ENCODE assay signal across 8 mouse cellular contexts in the genomic region with DNA sequence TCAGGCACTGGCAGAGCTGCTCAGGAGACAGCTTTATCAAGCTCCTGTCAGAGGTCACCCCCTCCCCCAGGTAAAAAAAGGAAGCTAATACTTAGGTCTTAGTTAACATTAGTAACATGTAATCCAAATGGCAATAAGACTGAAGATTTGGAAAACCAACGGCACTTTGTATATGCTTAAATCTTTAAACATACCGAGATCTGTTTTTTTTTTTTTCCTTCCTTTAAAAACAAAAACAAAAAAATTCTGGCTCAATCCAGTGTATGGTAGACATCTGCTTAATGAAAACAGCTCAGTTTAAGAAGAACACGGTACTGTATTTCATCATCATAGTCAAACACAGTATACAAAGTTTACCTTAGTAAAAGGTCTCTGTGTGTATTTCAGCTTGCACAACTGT. TPM values are rescaled to one million over a fixed set of nuclear protein-coding genes. Genes with fewer than 3 reads are reported as not detected.
DNase-seq lines count a peak whose midpoint lies in the region; ATAC-seq lines count a peak whose summit lies in the region.

TSS of gene Cacnb2 (plus strand) at position 301 of the 400 bp plus-strand sequence.

- no peaks in the 10 kb centered on the region for H3K4me1 ChIP-seq in neural tube, embryonic 11.5 days (ENCODE audit: control insufficient read depth, insufficient read depth, low read length)
- peaks cover 27% of the 10 kb centered on the region for H3K4me1 ChIP-seq in forebrain, embryonic 12.5 days
- peaks cover 6% of the 10 kb centered on the region; the same call in 1 of the 2 replicates for H3K4me1 ChIP-seq in intestine, embryonic 15.5 days (replicated peaks)
- peaks cover 6% of the 10 kb centered on the region for H3K4me1 ChIP-seq in midbrain, embryonic 14.5 days (ENCODE audit: control insufficient read depth, insufficient read depth, low read length)

- no peak for ATAC-seq in neural tube, embryonic 11.5 days (ENCODE audit: insufficient read depth, low FRiP score, low TSS enrichment)
- ATAC-seq in forebrain, embryonic 12.5 days (ENCODE audit: low FRiP score): no peak
- ATAC-seq in intestine, embryonic 15.5 days: no peak
- no peak for ATAC-seq in midbrain, embryonic 14.5 days (ENCODE audit: low FRiP score, low TSS enrichment)

- peak within 1 kb of the TSS; percentile 63 for H3K9ac ChIP-seq in neural tube, embryonic 11.5 days (ENCODE audit: low read length)
- peak within 1 kb of the TSS; percentile 76 for H3K9ac ChIP-seq in forebrain, embryonic 12.5 days
- H3K9ac ChIP-seq in intestine, embryonic 15.5 days: peak within 1 kb of the TSS; percentile 65
- H3K9ac ChIP-seq in midbrain, embryonic 14.5 days (replicated peaks; ENCODE audit: low read length): peak within 1 kb of the TSS; percentile 65; the same call in 1 of the 2 replicates

- peak within 1 kb of the TSS; percentile 95 for H3K4me2 ChIP-seq in neural tube, embryonic 11.5 days (ENCODE audit: low read depth)
- H3K4me2 ChIP-seq in forebrain, embryonic 12.5 days: peak within 1 kb of the TSS; percentile 87
- H3K4me2 ChIP-seq in intestine, embryonic 15.5 days (replicated peaks): peak within 1 kb of the TSS; percentile 96
- H3K4me2 ChIP-seq in midbrain, embryonic 14.5 days (ENCODE audit: low read length): peak within 1 kb of the TSS; percentile 98

- peak within 1 kb of the TSS; percentile 38 for H3K4me3 ChIP-seq in neural tube, embryonic 11.5 days (ENCODE audit: low read depth, low read length)
- peak within 1 kb of the TSS; percentile 63 for H3K4me3 ChIP-seq in forebrain, embryonic 12.5 days (replicated peaks)
- peak within 1 kb of the TSS; percentile 60 for H3K4me3 ChIP-seq in intestine, embryonic 15.5 days (replicated peaks)
- peak within 1 kb of the TSS; percentile 64 for H3K4me3 ChIP-seq in midbrain, embryonic 14.5 days (replicated peaks; ENCODE audit: low read depth, low read length)

- H3K27ac ChIP-seq in neural tube, embryonic 11.5 days (ENCODE audit: low read depth, low read length): no peak within 1 kb of the TSS
- peak within 1 kb of the TSS; percentile 80 for H3K27ac ChIP-seq in forebrain, embryonic 12.5 days
- H3K27ac ChIP-seq in intestine, embryonic 15.5 days: 0 out of 2 replicates have a peak within 1 kb of the TSS, but pooled peaks have one; percentile 45
- 0 out of 2 replicates have a peak within 1 kb of the TSS, but pooled peaks have one; percentile 55 for H3K27ac ChIP-seq in midbrain, embryonic 14.5 days (replicated peaks; ENCODE audit: low read depth, low read length)

- no peak for DNase-seq in neural tube, embryonic 11.5 days (ENCODE audit: low spot score)
- no peak for DNase-seq in neural tube, embryonic 10.5 days (ENCODE audit: extremely low spot score, low spot score)
- no peak for DNase-seq in midbrain, embryonic 14.5 days
- no peak for DNase-seq in urinary bladder, postnatal 25 days (ENCODE audit: low spot score)
- DNase-seq in embryo, embryonic 10.5 days (ENCODE audit: low spot score): no peak
- no peak for DNase-seq in natural killer cell, adult 2 months (ENCODE audit: low spot score in 2 of 2)

- peaks cover 16% of the 10 kb centered on the region for H3K27me3 ChIP-seq in neural tube, embryonic 11.5 days (ENCODE audit: control insufficient read depth, insufficient read depth, low read length)
- no peaks in the 10 kb centered on the region for H3K27me3 ChIP-seq in forebrain, embryonic 12.5 days
- no peaks in the 10 kb centered on the region for H3K27me3 ChIP-seq in intestine, embryonic 15.5 days (replicated peaks)
- peaks cover 4% of the 10 kb centered on the region; the same call in 1 of the 2 replicates for H3K27me3 ChIP-seq in midbrain, embryonic 14.5 days (ENCODE audit: control insufficient read depth, insufficient read depth, low read length)

- WGBS in neural tube, embryonic 11.5 days: 75% methylated on average over 3 of the region's 3 CpGs
- WGBS in forebrain, embryonic 12.5 days: 58% methylated on average over 3 of the region's 3 CpGs
- 44% methylated on average over 3 of the region's 3 CpGs for WGBS in intestine, embryonic 15.5 days
- 65% methylated on average over 3 of the region's 3 CpGs for WGBS in midbrain, embryonic 14.5 days

- H3K36me3 ChIP-seq in neural tube, embryonic 11.5 days (ENCODE audit: control insufficient read depth, insufficient read depth, low read length): no peaks in the 10 kb centered on the region
- H3K36me3 ChIP-seq in forebrain, embryonic 12.5 days (replicated peaks): no peaks in the 10 kb centered on the region
- H3K36me3 ChIP-seq in intestine, embryonic 15.5 days: no peaks in the 10 kb centered on the region
- no peaks in the 10 kb centered on the region for H3K36me3 ChIP-seq in midbrain, embryonic 14.5 days (ENCODE audit: control insufficient read depth, insufficient read depth, low read length)

- H3K9me3 ChIP-seq in neural tube, embryonic 11.5 days (ENCODE audit: control insufficient read depth, low read length): no peaks in the 10 kb centered on the region
- H3K9me3 ChIP-seq in forebrain, embryonic 12.5 days: no peaks in the 10 kb centered on the region
- H3K9me3 ChIP-seq in intestine, embryonic 15.5 days: no peaks in the 10 kb centered on the region
- no peaks in the 10 kb centered on the region for H3K9me3 ChIP-seq in midbrain, embryonic 14.5 days (ENCODE audit: control insufficient read depth, low read length)

RNA-seq across cellular contexts. Expression of gene Cacnb2, which starts in this region (rescaled TPM):
- 0.73 and 1.2 TPM in 2 replicates for polyA plus RNA-seq in neural tube, embryonic 11.5 days (2014; fragmentation: Nextera tagmentation; extraction: Ambion mirVana)
- polyA plus RNA-seq in forebrain, embryonic 12.5 days (2016; fragmentation: Nextera tagmentation; extraction: Ambion mirVana): 2.5 and 3.7 TPM in 2 replicates
- polyA plus RNA-seq in intestine, embryonic 15.5 days (2015; fragmentation: Nextera tagmentation; extraction: Ambion mirVana): 1.6 and 2.7 TPM in 2 replicates
- polyA plus RNA-seq in midbrain, embryonic 14.5 days (2014; fragmentation: Nextera tagmentation; extraction: Ambion mirVana): 5.9 and 9.3 TPM in 2 replicates
